Mouse (Mus musculus): ENCODE measurements around the gene Lgals3bp.

The Lgals3bp gene

GRCm38 (mm10) chr11:118423266-118423971 is 21.5 kb upstream of the Lgals3bp start:
- peak; percentile 58 for DNase-seq (ENCODE audit: low read depth, low spot score)

GRCm38 (mm10) chr11:118420261-118420660 is 18.4 kb upstream of the Lgals3bp start:
- DNase-seq (ENCODE audit: low read depth, low spot score), result no peak

DNA sequence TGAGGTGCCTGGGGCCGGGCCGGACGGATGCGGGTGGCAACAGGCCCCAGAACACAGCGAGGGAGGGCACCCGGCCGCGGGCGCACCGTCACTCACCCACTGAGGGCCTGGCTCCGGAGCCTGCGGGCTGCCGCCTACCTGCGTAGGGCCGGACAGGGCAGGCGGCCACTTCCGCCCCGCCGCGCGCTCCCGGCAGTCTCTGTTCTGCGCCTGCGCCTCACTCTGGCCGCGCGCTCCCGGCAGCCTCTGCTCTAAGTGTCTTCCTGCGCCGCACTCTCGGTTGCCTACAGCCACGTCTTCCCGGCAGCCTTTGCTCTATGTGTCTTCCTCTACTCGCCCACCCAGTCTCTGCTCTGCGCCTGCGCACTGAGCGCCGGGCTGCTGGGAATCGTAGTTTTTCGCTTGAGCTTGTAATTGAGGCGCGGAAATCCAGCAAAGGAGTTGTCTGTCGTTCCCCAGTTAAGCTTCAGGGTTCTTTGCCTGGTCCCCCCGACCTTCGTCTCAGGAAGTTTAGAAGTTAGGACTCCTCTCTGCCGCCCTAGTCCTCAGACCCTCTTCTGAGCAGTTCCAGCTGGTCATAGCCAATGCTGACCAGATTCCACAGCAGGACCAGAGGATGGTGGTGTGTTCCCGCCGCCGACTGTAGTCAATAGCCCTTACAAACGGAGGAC is 17.1 kb upstream of the Lgals3bp start, which contains the start of gene Cant1:
Gene Cant1, minus strand, starts transcription at position 253 of the 671 bp plus-strand sequence.
- peak; percentile 98 for DNase-seq (ENCODE audit: low read depth, low spot score)

DNA sequence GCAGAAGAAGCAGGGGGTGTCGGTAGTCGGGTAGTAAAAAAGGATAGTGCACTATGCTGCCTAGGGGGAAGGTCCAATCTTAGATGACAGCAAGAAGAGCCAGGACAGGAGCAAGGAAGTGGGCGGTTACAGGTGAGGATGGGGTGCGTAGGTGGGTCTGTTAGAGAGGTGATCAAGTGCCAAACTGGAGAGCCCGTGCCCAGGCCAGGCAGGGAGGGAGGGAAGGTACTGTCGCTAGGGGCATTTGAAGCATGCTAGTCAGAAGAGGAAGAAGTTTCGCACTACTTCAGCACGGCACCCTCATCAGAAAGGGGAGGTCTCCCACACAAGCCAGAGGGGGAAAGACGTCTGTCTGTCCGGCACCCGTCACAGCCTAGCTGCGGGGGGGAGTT is 16.5 kb upstream of the Lgals3bp start:
- no peak for DNase-seq (ENCODE audit: low read depth, low spot score)

DNA sequence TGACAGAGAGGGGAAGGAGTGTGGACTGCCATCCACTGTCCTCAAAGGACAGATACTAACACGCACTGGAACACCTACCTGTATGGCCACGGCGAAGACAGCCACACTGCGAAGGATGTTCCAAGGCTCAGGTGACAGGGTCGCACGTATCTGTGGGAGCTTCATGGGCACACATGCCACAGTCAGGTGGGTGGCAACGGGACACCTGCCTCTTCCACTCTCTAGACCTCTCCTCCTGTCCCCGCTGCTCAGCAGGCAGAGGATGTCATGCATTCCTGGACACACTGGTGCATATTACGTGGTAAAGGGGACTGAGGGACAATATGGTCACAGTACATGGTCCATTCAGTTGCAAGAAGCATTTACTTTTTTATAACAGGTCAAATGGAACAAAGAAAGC is 15.6 kb upstream of the Lgals3bp start:
- no peak for DNase-seq (ENCODE audit: low read depth, low spot score)

- DNase-seq (ENCODE audit: low read depth, low spot score), result no peak
Measured at GRCm38 (mm10) chr11:118416046-118416445, 14.2 kb upstream of the Lgals3bp start.

- DNase-seq (ENCODE audit: low read depth, low spot score), result no peak
Measured at GRCm38 (mm10) chr11:118415630-118416029, 13.7 kb upstream of the Lgals3bp start.

GRCm38 (mm10) chr11:118414270-118414669 is 12.4 kb upstream of the Lgals3bp start:
- no peak for DNase-seq (ENCODE audit: low read depth, low spot score)

GRCm38 (mm10) chr11:118413055-118413454 is 11.2 kb upstream of the Lgals3bp start:
- DNase-seq (ENCODE audit: low read depth, low spot score), result no peak

- DNase-seq (ENCODE audit: low read depth, low spot score), result no peak
Measured at GRCm38 (mm10) chr11:118412601-118413000, 10.7 kb upstream of the Lgals3bp start.

DNA sequence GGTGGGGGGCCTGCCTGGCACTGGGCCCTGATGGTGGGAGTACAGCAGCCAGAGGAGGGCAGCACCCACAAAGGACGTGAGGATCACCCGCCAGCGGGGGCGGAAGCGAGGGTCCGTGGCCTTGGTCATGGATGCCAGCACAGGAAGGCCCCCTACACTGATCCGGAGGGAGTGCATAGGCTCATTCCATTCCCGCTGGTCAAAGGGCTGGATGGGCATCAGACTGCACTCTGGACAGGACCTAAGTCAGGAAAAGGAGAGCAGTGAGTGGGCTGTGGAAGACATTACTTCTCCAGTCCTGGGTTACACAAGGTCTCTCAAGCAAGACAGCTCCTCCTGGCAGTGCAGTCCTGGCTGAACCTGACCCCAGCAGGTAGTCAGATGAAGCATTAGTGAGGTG is 9.4 kb upstream of the Lgals3bp start:
- no peak for DNase-seq (ENCODE audit: low read depth, low spot score)

DNA sequence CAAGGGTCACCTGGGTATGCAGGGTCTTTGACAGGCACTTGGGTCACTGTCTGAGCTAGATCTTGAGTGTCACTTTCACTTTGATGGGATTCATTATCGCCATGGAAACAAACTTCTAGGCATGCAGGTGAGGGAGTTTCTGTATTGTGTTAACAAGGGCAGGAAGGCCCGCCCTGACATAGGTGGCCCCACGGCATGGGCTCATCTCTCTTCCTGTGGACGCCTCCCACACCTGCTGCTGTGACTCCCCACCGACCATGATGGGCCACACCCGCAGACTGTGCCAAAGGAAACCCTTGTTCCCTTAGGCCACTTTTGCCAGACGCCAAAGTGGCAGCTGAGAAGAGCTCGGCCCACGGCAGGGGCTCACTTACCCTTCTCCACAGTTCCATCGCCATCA is 8.6 kb upstream of the Lgals3bp start:
- no peak for DNase-seq (ENCODE audit: low read depth, low spot score)

GRCm38 (mm10) chr11:118410073-118410444 is 8.2 kb upstream of the Lgals3bp start:
- DNase-seq (ENCODE audit: low read depth, low spot score), result no peak

GRCm38 (mm10) chr11:118409106-118410072 is 7.5 kb upstream of the Lgals3bp start:
- DNase-seq (ENCODE audit: low read depth, low spot score), result no peak

DNA sequence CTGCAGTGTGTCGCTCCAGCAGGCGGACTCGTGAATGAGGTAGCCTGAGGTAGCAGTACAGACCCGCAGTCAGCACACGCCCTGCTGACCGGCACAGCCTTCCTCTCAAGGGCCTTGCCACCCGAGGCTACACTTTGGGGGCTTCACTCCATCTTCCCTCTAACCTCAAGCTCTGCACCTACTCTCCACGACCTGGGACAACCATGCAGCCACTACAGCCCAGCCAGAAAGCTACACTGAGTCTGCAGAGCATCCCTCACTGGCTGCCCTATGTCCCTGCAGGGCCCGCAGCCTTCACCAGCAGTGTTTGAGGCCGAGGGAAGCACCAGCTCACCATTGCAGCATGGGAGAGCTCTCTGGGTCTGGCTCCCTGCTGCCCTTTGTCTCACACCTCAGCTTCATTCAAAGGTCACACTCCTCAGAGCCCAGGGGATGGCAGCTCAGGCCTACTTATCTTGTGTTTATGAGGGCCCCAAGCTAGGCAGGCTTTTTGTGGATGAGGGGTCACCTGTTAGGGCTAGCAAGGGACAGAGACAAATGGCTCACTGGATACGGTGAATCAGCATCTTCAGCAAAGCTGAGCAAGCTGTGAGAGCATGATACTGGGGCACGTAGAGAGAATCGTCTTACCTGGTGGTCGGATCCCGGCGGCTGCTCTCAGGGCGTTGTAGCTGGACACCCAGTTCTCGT is 6.3 kb upstream of the Lgals3bp start:
- no peak for DNase-seq (ENCODE audit: low read depth, low spot score)

DNA sequence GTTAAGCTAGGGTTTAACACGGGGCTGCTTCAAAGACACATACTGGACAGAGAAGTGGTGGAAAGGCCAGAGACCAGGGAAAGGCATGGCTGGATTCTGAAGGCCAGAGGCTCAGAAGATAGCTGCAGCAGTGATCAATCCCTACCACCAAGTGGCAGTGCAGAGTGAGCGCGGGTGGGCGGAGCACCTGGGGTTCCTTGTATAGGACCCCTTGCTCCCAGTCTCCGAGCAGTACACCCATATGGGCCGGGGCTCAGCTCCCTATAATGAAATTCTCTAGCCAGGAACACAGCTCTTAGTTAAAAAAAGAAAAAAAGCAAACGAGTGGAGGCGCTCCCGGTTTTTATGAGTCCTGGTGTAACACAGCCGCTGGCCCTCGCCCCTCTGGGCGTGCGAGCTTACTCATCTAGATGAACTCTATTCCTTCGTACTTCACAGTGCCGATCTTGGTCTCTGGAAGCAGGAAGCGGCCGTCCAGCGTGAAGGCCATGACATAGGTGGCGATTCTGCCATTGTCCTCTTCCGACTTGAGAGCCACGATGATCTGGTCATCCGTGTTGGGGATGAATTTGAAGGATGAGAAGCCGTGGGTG is 5.5 kb upstream of the Lgals3bp start:
- no peak for DNase-seq (ENCODE audit: low read depth, low spot score)

GRCm38 (mm10) chr11:118406521-118406920 is 4.6 kb upstream of the Lgals3bp start:
- DNase-seq (ENCODE audit: low read depth, low spot score), result no peak

DNA sequence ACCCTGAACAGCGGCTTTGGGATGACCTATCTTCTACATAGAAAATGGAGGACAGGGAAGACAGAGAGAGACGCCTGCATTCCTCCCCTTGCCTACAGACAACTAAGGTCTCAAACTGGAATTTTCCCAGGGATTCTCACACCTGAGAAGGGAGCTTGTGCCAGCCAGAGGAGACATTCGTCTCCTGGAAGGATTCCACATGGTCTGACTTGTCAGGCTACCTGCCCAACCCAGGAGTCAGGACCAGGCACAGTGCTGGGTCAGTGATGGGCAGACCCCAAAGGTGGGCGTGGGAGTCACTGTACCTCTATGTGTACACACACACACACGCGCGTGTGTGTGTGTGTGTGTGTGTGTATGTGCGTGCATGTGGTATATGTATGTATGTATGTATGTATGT is 3.4 kb upstream of the Lgals3bp start:
- DNase-seq (ENCODE audit: low read depth, low spot score), result no peak

DNA sequence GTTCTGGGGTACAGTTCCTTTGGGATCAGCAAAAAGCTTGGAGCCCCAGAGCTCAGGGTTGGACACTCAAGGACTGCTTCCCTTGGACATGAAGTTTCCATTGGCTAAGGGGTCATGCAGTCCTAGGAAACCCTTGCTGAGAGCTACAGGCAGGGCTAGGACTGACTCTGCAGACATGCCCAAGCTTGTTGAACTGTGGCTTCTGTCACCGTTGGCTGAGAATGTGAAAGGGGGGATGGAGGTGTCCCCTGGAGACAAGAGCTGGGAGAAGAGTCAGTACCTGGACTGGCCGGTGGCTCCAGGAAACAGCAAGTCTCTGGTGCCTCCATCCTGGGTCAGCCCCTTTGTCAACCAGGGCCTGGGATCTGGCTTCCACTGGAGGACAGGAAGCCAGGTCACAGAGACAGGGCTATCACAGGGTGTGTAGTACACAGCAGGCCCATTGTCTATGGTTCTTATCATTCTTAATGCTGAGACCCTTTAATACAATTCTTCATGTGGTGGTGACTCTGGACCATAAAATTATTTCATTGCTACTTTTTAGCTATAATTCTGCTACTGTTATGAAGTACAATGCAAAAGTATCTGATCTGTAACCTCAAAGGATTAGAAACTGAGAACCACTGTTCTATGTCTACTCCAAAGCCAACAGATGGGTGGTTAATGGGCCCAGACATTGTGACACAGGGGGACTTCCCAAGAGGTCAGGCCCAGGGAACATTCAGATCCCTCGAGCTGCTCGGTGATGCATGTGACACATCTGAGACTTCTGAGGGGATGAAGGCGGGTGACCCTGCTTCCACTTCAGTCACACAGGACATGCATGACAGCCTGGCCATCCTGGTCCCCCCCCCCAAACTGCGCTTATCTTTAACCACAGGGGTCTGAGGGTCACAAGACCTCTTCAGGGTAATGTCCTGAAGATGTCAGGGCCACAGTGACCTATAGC is 2.3 kb upstream of the Lgals3bp start:
- DNase-seq (ENCODE audit: low read depth, low spot score), result no peak

- no peak for DNase-seq (ENCODE audit: low read depth, low spot score)
Measured at GRCm38 (mm10) chr11:118403183-118403582, 1.3 kb upstream of the Lgals3bp start.

All from telencephalon, adult 2 months (tissue).